Mouse (Mus musculus) ovary, postnatal 10 days (tissue): ENCODE measurements at regions not wholly inside any gene's neighbourhood (a gene's known extent, or its start where the extent isn't known, plus 50 kb on each side); places are given as distances from the start of the nearest gene placed in this dataset.

Experiments
- DNase-seq: peaks from one replicate; pipeline ENCODE4 v3.0.0; 2022; ENCODE audit warnings: low spot score

GRCm38 (mm10) chr11:19828959-19829401 is 95.2 kb upstream of the Spred2 start:
- DNase-seq, result no peak

DNA sequence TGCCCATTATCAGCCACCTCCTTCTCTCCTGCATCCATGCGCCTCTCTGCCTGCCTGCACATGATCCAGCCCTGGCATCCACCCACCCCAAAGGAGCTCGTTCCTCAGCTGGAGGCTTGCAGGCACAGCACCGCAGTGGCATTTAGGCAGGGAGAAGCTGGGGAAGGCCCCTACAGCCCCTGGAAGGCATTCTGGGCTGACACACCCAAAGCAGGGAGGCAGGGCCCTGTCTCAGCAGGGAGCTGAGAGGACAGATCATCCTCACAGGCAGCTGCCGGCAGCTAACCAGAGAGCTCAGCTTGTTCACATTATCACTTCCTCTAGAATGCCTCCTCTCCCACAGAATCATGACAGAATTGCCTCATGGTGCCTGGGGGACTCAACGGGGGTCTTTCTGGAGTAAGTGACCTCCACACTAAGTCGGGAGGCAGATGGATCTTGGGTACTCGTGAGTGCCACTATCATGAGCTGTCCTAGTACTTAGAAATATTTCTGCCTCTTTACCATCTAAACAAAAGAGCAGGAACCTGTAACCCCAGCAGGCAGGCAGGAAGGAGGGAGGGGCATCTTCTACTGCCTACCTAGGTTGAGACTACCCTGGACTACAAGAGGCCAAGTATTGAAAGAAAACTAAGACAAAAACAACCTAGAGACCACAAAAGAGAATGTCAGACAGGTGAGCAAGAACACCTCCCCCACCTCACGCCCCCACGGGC is 94.5 kb upstream of the Spred2 start:
- DNase-seq, result no peak

GRCm38 (mm10) chr11:19830280-19831062 is 93.7 kb upstream of the Spred2 start:
- no peak for DNase-seq

DNA sequence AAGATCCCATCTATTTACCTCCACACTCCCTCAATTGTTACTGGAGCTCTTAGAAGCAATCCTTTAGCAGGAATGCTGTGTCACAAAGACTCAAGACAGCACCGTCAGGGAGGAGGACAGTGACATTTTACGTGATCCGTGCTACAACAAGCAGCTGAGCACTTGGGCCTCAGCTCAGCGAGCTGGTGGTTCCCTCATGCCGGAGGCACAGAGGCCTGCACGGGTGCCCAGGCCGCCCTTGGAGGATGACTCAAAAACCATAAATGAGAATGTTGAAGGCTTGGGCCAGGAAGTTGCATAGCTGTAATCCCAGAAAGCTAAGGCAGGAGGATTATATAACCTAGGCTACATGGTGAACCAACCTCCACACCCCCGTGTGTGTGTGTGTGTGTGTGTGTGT is 89.6 kb upstream of the Spred2 start:
- no peak for DNase-seq

- DNase-seq, result no peak
These were observed 88.9 kb upstream of the Spred2 start for GRCm38 (mm10) chr11:19835221-19835745.

DNA sequence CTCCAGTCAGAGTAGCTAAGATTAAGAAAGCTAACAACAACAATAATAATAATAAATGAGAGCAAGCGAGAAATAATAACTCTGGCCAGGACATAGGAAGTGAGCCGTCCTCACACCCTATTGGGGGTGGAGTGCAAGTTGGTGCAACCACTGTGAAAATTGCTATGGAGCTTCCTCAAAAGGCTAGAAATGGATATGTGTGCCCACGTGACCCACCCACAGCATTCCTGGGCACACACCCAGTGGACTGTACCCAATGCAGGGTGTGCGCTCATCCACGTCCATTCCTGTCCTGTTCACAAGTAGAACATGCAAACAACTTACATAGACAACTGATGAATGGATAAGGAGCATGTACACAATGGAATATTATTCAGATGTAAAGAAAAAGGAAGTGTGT is 85.2 kb upstream of the Spred2 start:
- DNase-seq, result no peak

GRCm38 (mm10) chr11:19843084-19843483 is 81.1 kb upstream of the Spred2 start:
- DNase-seq, result no peak

DNA sequence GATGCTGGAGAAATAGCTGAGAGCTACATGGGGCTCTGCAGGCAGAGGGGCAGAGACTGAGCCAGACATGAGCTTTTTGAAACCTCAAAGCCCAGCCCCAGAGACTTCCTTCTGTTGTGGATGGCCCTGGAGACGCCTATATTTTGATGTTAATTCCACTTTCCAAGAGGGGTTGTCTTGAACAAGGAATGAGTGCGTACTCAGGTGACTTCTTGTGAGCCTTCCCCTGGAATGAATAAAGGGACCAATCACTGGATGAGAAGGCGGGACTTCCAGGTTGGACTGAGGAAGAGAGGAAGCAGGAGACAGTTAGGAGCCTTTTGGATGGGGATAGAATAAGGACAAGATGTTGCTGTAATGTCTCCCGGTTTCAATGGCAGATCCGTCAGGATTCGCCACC is 76.3 kb upstream of the Spred2 start:
- no peak for DNase-seq

- no peak for DNase-seq
These were observed 75.8 kb upstream of the Spred2 start for GRCm38 (mm10) chr11:19848412-19848811.

GRCm38 (mm10) chr11:19849347-19849811 is 74.8 kb upstream of the Spred2 start:
- no peak for DNase-seq

DNA sequence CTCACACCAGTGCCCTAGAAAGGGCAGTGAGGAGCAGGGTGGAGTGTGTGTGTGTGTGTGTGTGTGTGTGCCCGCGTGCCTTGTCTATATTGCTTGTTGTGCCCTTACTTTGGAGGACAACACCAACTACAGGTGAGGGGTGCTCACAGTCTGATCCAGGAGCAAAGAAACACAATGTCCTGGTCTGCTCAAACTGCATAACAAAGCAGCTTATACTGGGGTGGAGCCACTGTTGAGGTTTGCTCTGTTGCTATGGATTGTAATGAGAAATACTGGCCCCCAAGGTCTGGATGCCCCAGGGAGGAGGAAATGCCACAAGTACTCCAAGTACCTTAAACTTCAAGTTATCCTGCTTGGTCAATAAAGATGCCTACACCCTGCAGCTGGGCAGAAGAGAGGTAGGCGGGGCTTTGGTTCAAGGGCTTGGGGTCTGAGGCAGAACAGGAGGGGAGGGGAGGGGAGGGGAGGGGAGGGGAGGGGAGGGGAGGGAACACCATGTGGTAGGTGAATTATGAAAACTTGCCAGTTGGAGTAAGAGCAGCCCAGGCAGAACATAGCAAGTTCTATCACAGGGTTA is 74.2 kb upstream of the Spred2 start:
- DNase-seq, result no peak

GRCm38 (mm10) chr11:19851022-19851615 is 73.1 kb upstream of the Spred2 start:
- DNase-seq, result no peak

- no peak for DNase-seq
These were observed 62.6 kb upstream of the Spred2 start for GRCm38 (mm10) chr11:19861596-19861995.

DNA sequence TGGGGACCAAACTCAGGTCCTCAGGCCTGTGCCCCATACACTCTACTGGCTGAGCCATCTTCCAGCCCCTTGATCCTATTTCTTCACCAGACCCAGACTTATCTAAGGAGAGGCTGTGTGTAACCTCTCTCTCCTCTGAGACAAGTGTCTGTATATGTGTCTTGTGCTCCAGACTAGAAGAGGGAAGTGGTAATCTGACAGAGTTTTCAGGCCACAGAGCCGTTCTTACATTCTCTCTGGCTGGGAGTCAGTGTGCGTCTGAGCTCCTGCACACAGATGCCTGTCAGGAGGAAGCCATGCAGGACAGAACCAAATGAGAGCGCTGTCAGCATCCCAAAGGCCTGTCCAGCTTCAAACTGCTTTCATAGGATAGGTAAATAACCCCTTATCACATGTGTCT is 60.8 kb upstream of the Spred2 start:
- no peak for DNase-seq

DNA sequence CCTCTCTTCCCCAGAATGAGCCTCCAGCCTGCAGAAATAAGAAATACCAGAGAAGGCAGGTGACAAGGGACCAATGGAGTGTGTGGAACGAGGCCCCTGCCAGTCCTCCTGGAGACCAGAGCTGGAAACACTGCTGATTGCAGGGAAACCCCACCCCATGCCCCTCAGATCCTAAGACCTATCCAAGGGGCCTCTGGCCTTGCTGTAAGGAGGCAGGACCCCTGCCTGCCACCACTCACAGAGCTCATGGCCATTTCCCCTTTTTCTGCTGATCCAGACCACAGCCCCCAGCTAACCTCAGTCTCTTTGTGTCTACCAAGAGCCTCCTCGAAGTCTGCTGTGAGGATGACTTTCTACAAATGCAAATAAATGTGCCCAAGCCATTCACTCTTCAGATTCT is 57.9 kb upstream of the Spred2 start:
- DNase-seq, result no peak

- no peak for DNase-seq
These were observed 54.5 kb upstream of the Spred2 start for GRCm38 (mm10) chr11:19869671-19870070.

DNA sequence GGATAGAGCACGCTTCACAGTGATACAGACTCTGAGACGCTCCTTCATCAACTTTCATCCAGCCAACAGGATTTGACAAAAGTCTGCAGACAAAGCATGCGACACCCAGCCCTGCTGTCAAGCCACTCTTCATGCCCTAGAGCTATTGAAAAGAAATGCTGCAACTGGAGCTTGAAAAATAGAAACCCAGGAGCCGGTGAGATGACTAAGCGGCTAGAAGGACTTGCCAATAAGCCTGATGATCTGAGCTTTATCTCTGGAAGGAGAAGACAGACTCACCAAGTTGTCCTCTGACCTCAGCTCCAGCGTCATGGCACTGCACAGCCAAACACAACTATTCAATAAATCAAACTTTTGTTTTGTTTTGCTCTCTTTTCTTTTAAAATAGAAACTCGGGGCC is 54.0 kb upstream of the Spred2 start:
- no peak for DNase-seq

DNA sequence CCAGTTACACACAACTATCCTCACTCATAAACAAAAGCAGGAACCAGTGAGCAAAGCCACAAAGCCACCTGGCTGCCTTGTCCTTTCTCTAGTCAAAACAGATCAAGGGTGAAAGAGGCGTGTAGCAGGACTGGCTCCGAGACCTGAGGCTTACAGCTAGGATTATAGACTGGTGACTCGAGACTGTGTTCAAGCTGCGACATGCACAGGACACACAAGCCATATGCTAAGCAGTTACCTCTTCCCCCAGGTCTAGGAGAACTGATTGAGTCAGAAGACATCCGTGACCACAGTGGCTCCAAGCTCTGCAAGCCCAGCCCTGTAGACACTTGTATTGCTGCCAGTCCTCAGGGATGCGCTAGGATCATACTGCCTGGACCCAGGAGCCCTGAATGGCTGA is 50.4 kb upstream of the Spred2 start:
- DNase-seq, result no peak
